27 mouse cellular contexts compared by ENCODE assay signal in the genomic region with DNA sequence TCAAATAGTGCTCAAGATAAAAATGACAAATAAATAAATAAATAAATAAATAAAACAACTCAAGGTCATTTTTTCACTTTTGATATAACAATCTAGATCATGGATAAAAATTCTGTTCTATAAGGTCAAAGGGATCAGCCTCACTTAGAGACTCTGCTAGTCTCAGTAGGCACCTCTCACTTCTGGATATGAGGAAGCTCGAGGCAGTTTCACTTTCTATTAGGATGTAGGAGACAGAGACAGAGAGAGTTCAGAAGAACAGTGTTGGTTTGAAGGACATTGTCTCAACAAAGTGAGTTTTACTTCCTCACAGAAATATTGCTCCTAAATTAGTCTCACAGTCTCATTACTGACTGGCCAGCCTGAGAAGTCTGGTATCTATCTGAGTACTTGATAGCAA.
DNase-seq lines count a peak whose midpoint lies in the region; ATAC-seq and TF ChIP-seq lines count a peak whose summit lies in the region.
"Had no signal": no experiment of that assay in that cellular context is flagged by ENCODE, and none has a peak within 500 bp of the region (broad histone marks: within the 10 kb centered on the region; RNA-seq: fewer than 3 reads in every experiment).

No protein-coding gene starts in this region.

- 92% methylated on average over 1 of the region's 1 CpGs for WGBS in hindbrain, embryonic 13.5 days

- no peak overlapping the region for H3K4me3 ChIP-seq in CH12.LX (replicated peaks in 1 of 3; ENCODE audit: low read depth in 2 of 3, low read length in 2 of 3, poor library complexity in 1 of 3)
- H3K4me3 ChIP-seq in hindbrain, embryonic 13.5 days = no peak overlapping the region
- H3K4me3 ChIP-seq: embryonic facial prominence, embryonic 13.5 days; embryonic facial prominence, embryonic 15.5 days; erythroblast, embryonic 14.5 days; forebrain, embryonic 10.5 days; forebrain, embryonic 12.5 days had no signal

- H3K9ac ChIP-seq in CH12.LX (ENCODE audit: insufficient read depth, low read depth) = no peak overlapping the region
- no peak overlapping the region for H3K9ac ChIP-seq in hindbrain, embryonic 13.5 days
- H3K9ac ChIP-seq: embryonic facial prominence, embryonic 13.5 days; embryonic facial prominence, embryonic 15.5 days; forebrain, embryonic 12.5 days had no signal

- no peaks in the 10 kb centered on the region for H3K27me3 ChIP-seq in CH12.LX (replicated peaks)
- H3K27me3 ChIP-seq in hindbrain, embryonic 13.5 days = no peaks in the 10 kb centered on the region
- H3K27me3 ChIP-seq: embryonic facial prominence, embryonic 13.5 days; embryonic facial prominence, embryonic 15.5 days; forebrain, embryonic 12.5 days; Patski had no signal

- H3K4me2 ChIP-seq in CH12.LX (ENCODE audit: insufficient read depth, low read depth, poor library complexity, severe bottlenecking) = no peak overlapping the region
- H3K4me2 ChIP-seq in hindbrain, embryonic 13.5 days = no peak overlapping the region
- H3K4me2 ChIP-seq: embryonic facial prominence, embryonic 13.5 days; embryonic facial prominence, embryonic 15.5 days; forebrain, embryonic 12.5 days had no signal

- H3K79me2 ChIP-seq in CH12.LX (replicated peaks; ENCODE audit: control insufficient read depth, extremely low read depth, insufficient read depth, poor library complexity, severe bottlenecking) = no peaks in the 10 kb centered on the region

- ATAC-seq in hindbrain, embryonic 13.5 days (ENCODE audit: low FRiP score) = no peak
- ATAC-seq: activated CD4-positive, CD25-positive, alpha-beta regulatory T cell, adult 4 months; CD4-positive, CD25-positive, alpha-beta regulatory T cell, adult 4 months; forebrain, embryonic 14.5 days; forebrain, embryonic 16.5 days; Patski had no signal

- no peak for TF ChIP-seq RAD21 in CH12.LX (IDR thresholded peaks at IDR 0.05; ENCODE audit: low read depth, low read length)

- no peak for TF ChIP-seq POLR2A in CH12.LX (IDR thresholded peaks at IDR 0.05; ENCODE audit: low read depth, low read length)

- no peaks in the 10 kb centered on the region for H3K36me3 ChIP-seq in CH12.LX (replicated peaks in 1 of 2; ENCODE audit: control insufficient read depth in 1 of 2, insufficient read depth in 1 of 2, low read length in 1 of 2)
- H3K36me3 ChIP-seq in hindbrain, embryonic 13.5 days = no peaks in the 10 kb centered on the region
- H3K36me3 ChIP-seq: embryonic facial prominence, embryonic 13.5 days; embryonic facial prominence, embryonic 15.5 days; forebrain, embryonic 10.5 days; forebrain, embryonic 12.5 days had no signal

- no peak for TF ChIP-seq CTCF in CH12.LX (conservative IDR thresholded peaks at IDR 0.05 in 1 of 2, IDR thresholded peaks at IDR 0.05 in 1 of 2; ENCODE audit: low read depth in 2 of 2, low read length in 2 of 2)

- peak; percentile 3 for DNase-seq in layer of hippocampus, adult 11-12 months (ENCODE audit: low spot score)
- DNase-seq in layer of hippocampus, adult 9-11 months = no peak
- DNase-seq in CH12.LX (ENCODE audit: extremely low read depth) = peak; percentile 64
- DNase-seq in brain, adult 2 months (ENCODE audit: low read depth, low spot score) = peak; percentile 1
- no peak for DNase-seq in embryo, embryonic 10 days (ENCODE audit: low spot score)
- DNase-seq in gastrocnemius, postnatal 10 days = no peak
- DNase-seq: adrenal gland, adult 8-10 months; adrenal gland, postnatal 14 days; adrenal gland, postnatal 36 days; B cell, adult 2 months; cerebellum, adult 11 months; cerebellum, adult 18-20 months; cerebellum, adult 8-10 months; cerebellum, adult 9-11 months; cerebellum, postnatal 14 days; embryo, embryonic 11 days had no signal

- dilution Hi-C loops in CH12.LX (cut with MboI; ENCODE audit: extremely low pct_ligation_motif_present, extremely low pct_unique_long_range_greater_than_20kb, low sequenced_read_pairs) = no loop called here

- H3K9me3 ChIP-seq in CH12.LX (replicated peaks; ENCODE audit: low read length) = no peaks in the 10 kb centered on the region
- H3K9me3 ChIP-seq in hindbrain, embryonic 13.5 days = no peaks in the 10 kb centered on the region
- H3K9me3 ChIP-seq: embryonic facial prominence, embryonic 13.5 days; embryonic facial prominence, embryonic 15.5 days; forebrain, embryonic 10.5 days; forebrain, embryonic 12.5 days had no signal

- in situ Hi-C loops in CH12.LX (cut with MboI; ENCODE audit: low pct_ligation_motif_present, low pct_unique_long_range_greater_than_20kb, low sequenced_read_pairs) = no loop called here

- TF ChIP-seq EP300 in CH12.LX (IDR thresholded peaks at IDR 0.05; ENCODE audit: low read length) = peak; percentile 70

- H3K27ac ChIP-seq in CH12.LX (ENCODE audit: insufficient read depth, low read depth) = no peak overlapping the region
- no peak overlapping the region for H3K27ac ChIP-seq in hindbrain, embryonic 13.5 days
- H3K27ac ChIP-seq: embryonic facial prominence, embryonic 13.5 days; embryonic facial prominence, embryonic 15.5 days; forebrain, embryonic 10.5 days; forebrain, embryonic 12.5 days had no signal

- H3K4me1 ChIP-seq in CH12.LX (ENCODE audit: control insufficient read depth in 1 of 2, insufficient read depth in 2 of 2) = peaks cover 0 to 6% of the 10 kb centered on the region in 2 experiments; a peak in 2 of 4 replicates
- no peaks in the 10 kb centered on the region for H3K4me1 ChIP-seq in hindbrain, embryonic 13.5 days (replicated peaks)
- H3K4me1 ChIP-seq: embryonic facial prominence, embryonic 13.5 days; embryonic facial prominence, embryonic 15.5 days; forebrain, embryonic 10.5 days; forebrain, embryonic 12.5 days had no signal

TF ChIP-seq in CH12.LX, 34 proteins besides CTCF, POLR2A, EP300 and RAD21:
- no peak for TF ChIP-seq MAZ (IDR thresholded peaks at IDR 0.05; ENCODE audit: low read depth, low read length)
- TF ChIP-seq IRF4 (IDR thresholded peaks at IDR 0.05; ENCODE audit: low read depth, low read length) = peak; percentile 49; the same call in 1 of the 2 replicates
- TF ChIP-seq ZC3H11A (IDR thresholded peaks at IDR 0.05; ENCODE audit: low read depth, low read length) = no peak
- no peak for TF ChIP-seq CHD1 (IDR thresholded peaks at IDR 0.05; ENCODE audit: low read depth, low read length)
- no peak for TF ChIP-seq USF1 (IDR thresholded peaks at IDR 0.05; ENCODE audit: low read depth, low read length)
- no peak for TF ChIP-seq SMC3 (IDR thresholded peaks at IDR 0.05; ENCODE audit: low read depth, low read length)

Comparison
In these comparisons a context has a peak if more than half of its experiments do, and no peak if none do; other contexts are left out.
1. DNase-seq: peak in layer of hippocampus, adult 11-12 months (single experiment), CH12.LX (single experiment) and brain, adult 2 months (single experiment); none in layer of hippocampus, adult 9-11 months (single experiment), embryo, embryonic 10 days (single experiment) and gastrocnemius, postnatal 10 days (single experiment).